Mouse (Mus musculus) ZHBTc4 (cell line): Measurements from ENCODE around the gene Diras1.
"Not testable (repeated sequence)": the region's sequence is repeated elsewhere in the genome, so short reads cannot be mapped to it uniquely, and the experiment has no call there.

Experiments
- DNase-seq: peaks from one replicate; pipeline ENCODE4 v3.0.0-alpha.2; 2011; ENCODE audit warnings: low read depth, low spot score

Gene Diras1

GRCm38 (mm10) chr10:81025639-81026275 lies at the start of gene Diras1:
Diras1 (minus strand) TSS chr10:81025662.
- DNase-seq: no peak

- peak; percentile 76 for DNase-seq
These were observed 48.0 kb upstream of the Diras1 start for GRCm38 (mm10) chr10:81073464-81073863.

GRCm38 (mm10) chr10:81072290-81072689 lies 46.8 kb upstream of the Diras1 start:
- DNase-seq: no peak

GRCm38 (mm10) chr10:81069836-81070235 lies 44.4 kb upstream of the Diras1 start, which contains the start of gene Thop1:
Thop1 (plus strand) TSS chr10:81070035.
- peak; percentile 100 for DNase-seq

GRCm38 (mm10) chr10:81068706-81069105 lies 43.2 kb upstream of the Diras1 start:
- peak; percentile 61 for DNase-seq

GRCm38 (mm10) chr10:81064519-81064918 lies 39.1 kb upstream of the Diras1 start:
- peak; percentile 48 for DNase-seq

- DNase-seq: peak; percentile 54
These were observed 37.2 kb upstream of the Diras1 start for GRCm38 (mm10) chr10:81062710-81063109.

GRCm38 (mm10) chr10:81059603-81060543 lies 34.4 kb upstream of the Diras1 start, which contains the start of gene Sgta:
Sgta (minus strand) TSS chr10:81060181.
- DNase-seq: peak; percentile 99

- DNase-seq: no peak
These were observed 33.4 kb upstream of the Diras1 start for GRCm38 (mm10) chr10:81058896-81059295.

GRCm38 (mm10) chr10:81057406-81058130 lies 32.1 kb upstream of the Diras1 start:
- DNase-seq: no peak

- DNase-seq: not testable (repeated sequence)
These were observed 30.4 kb upstream of the Diras1 start for GRCm38 (mm10) chr10:81055802-81056340.

- DNase-seq: no peak
These were observed 29.7 kb upstream of the Diras1 start for GRCm38 (mm10) chr10:81055169-81055568.

GRCm38 (mm10) chr10:81052577-81052976 lies 27.1 kb upstream of the Diras1 start:
- no peak for DNase-seq

- no peak for DNase-seq
These were observed 25.7 kb upstream of the Diras1 start for GRCm38 (mm10) chr10:81051133-81051532.

GRCm38 (mm10) chr10:81050645-81051044 lies 25.2 kb upstream of the Diras1 start:
- peak; percentile 74 for DNase-seq

GRCm38 (mm10) chr10:81045246-81045645 lies 19.8 kb upstream of the Diras1 start:
- peak; percentile 75 for DNase-seq

GRCm38 (mm10) chr10:81041458-81042175 lies 16.2 kb upstream of the Diras1 start:
- DNase-seq: peak; percentile 82

- peak; percentile 100 for DNase-seq
These were observed 11.6 kb upstream of the Diras1 start, which contains the start of gene Slc39a3 for GRCm38 (mm10) chr10:81036988-81037580. Slc39a3 (minus strand) TSS chr10:81037426.

GRCm38 (mm10) chr10:81036251-81036650 lies 10.8 kb upstream of the Diras1 start:
- DNase-seq: peak; percentile 55

- no peak for DNase-seq
These were observed 8.1 kb upstream of the Diras1 start for GRCm38 (mm10) chr10:81033586-81033985.
